Mouse (Mus musculus) bone marrow macrophage, adult 2 months (primary cell): Measurements from ENCODE around the gene Eno2.

Source experiments
- CTCF ChIP-seq: IDR thresholded peaks from 2 replicates; pipeline ENCODE4 v1.5.1; 2012; ENCODE audit warnings: low read depth, mild to moderate bottlenecking, low read length, moderate library complexity
- POLR2A ChIP-seq: IDR thresholded peaks from 2 replicates; pipeline ENCODE4 v1.6.1; 2012; ENCODE audit warnings: mild to moderate bottlenecking, low read depth, low read length, borderline replicate concordance

DNA sequence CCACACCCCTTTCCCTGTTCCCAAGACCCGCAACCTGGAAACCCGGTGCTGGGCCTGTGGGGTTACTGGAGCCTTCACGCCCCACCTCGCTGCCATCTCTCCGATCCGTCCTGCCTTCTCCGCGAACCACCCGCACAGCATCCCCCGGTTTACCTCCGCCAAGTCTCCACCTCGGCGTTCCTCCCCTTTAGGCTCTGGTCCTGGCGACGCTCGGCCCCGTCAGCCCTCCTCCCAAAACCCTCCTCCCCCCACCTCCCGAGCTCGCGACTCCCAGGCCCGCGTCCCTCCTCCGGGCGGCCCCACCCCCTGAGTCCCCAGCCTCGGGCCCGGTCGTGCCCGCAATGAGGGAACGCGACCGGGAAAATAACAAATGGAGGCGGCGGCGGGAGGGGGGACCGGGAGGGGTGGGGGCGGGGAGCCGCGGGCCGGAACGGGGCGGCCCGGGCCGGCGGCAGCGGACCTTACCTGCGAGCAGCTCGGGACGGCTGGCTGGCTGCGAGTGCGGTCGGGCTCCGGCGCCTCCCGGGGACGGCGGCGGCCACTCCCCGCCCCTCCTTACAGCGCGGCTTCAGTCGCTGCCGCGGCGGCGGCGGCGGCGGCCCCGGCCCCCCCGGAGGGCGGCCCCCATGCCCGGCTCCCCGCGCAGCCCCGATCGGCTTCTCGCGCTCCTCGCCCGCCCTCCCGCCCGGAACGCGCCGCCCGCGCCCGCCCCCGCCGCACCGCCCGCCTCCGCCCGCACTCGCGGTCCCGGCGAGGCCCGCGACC, 13.5 kb downstream of the Eno2 start, which contains the start of the genes Gm45234 and Atn1:
- no peak for TF ChIP-seq CTCF
- no peak for TF ChIP-seq POLR2A
